Mouse (Mus musculus): ENCODE data around the gene Pacs1. TPM values are rescaled to one million over a fixed set of nuclear protein-coding genes. Genes with fewer than 3 reads are reported as not detected.

The Pacs1 gene
- polyA plus RNA-seq, 1 experiment from 2014 or later, result 3.3 TPM

GRCm38 (mm10) chr19:5083961-5084833 is 188.7 kb downstream of the Pacs1 start:
- Histone ChIP-seq H3K27ac (ENCODE audit: low read depth) (no peak overlapping the region), H3K9ac (replicated peaks) (no peak overlapping the region), H3K4me2 (ENCODE audit: low read depth, low read length) (no peak overlapping the region; the same call in 1 of the 2 replicates), H3K9me3 (ENCODE audit: low read length) (no peaks in the 10 kb centered on the region), H3K36me3 (replicated peaks; ENCODE audit: insufficient read depth, low read length) (no peaks in the 10 kb centered on the region), H3K27me3 (ENCODE audit: insufficient read depth, low read length) (peaks cover 65% of the 10 kb centered on the region), H3K4me1 (ENCODE audit: insufficient read depth) (peaks cover 22% of the 10 kb centered on the region), H3K4me3 (ENCODE audit: low read depth, low read length) (peak overlapping the region; percentile 56; the same call in 1 of the 2 replicates)
- no peak for ATAC-seq
- no peak for DNase-seq
- no peak for TF ChIP-seq EP300 (IDR thresholded peaks at IDR 0.05; ENCODE audit: low read depth)
- no peak for TF ChIP-seq CTCF (IDR thresholded peaks at IDR 0.05; ENCODE audit: low read depth)
- 57% methylated on average over 3 of the region's 3 CpGs for WGBS (ENCODE audit: insufficient replicate concordance)

Small RNA genes within 50 kb of the gene (microRNA-seq; reads per million reads assigned to microRNA genes)
- gene Gm27468, result not detected

Other genes with a start within 250 kb of the Pacs1 start
- 0.87 and 1.0 TPM in 2 replicates for gene Slc29a2, start 249.3 kb downstream of the Pacs1 start, polyA plus RNA-seq (2015; fragmentation: Nextera tagmentation; extraction: Ambion mirVana)
- gene B4gat1, start 234.3 kb downstream of the Pacs1 start, polyA plus RNA-seq (2015; fragmentation: Nextera tagmentation; extraction: Ambion mirVana), result 11.7 and 12.4 TPM in 2 replicates
- gene AC124502.3, start 234.2 kb downstream of the Pacs1 start, polyA plus RNA-seq (2015; fragmentation: Nextera tagmentation; extraction: Ambion mirVana), result 0.19 and 0.31 TPM in 2 replicates
- 20.7 and 22.6 TPM in 2 replicates for gene Brms1, start 231.8 kb downstream of the Pacs1 start, polyA plus RNA-seq (2015; fragmentation: Nextera tagmentation; extraction: Ambion mirVana)
- 0.21 and 0.36 TPM in 2 replicates for gene Rin1, start 222.6 kb downstream of the Pacs1 start, polyA plus RNA-seq (2015; fragmentation: Nextera tagmentation; extraction: Ambion mirVana)
- gene Cd248, start 205.0 kb downstream of the Pacs1 start, polyA plus RNA-seq (2015; fragmentation: Nextera tagmentation; extraction: Ambion mirVana), result 2.0 and 2.4 TPM in 2 replicates
- gene Tmem151a, start 187.6 kb downstream of the Pacs1 start, polyA plus RNA-seq (2015; fragmentation: Nextera tagmentation; extraction: Ambion mirVana), result 0.79 and 0.96 TPM in 2 replicates
- 84.0 and 87.5 TPM in 2 replicates for gene Yif1a, start 184.6 kb downstream of the Pacs1 start, polyA plus RNA-seq (2015; fragmentation: Nextera tagmentation; extraction: Ambion mirVana)
- 0.15 and 0.18 TPM in 2 replicates for gene Cnih2, start 174.6 kb downstream of the Pacs1 start, polyA plus RNA-seq (2015; fragmentation: Nextera tagmentation; extraction: Ambion mirVana)
- 86.0 and 90.6 TPM in 2 replicates for gene Rab1b, start 166.0 kb downstream of the Pacs1 start, polyA plus RNA-seq (2015; fragmentation: Nextera tagmentation; extraction: Ambion mirVana)
- gene Klc2, start 154.6 kb downstream of the Pacs1 start, polyA plus RNA-seq (2015; fragmentation: Nextera tagmentation; extraction: Ambion mirVana), result 1.3 and 1.5 TPM in 2 replicates
- 80.7 and 93.7 TPM in 2 replicates for gene Sf3b2, start 22.3 kb upstream of the Pacs1 start, polyA plus RNA-seq (2015; fragmentation: Nextera tagmentation; extraction: Ambion mirVana)
- gene Gal3st3, start 25.2 kb upstream of the Pacs1 start, polyA plus RNA-seq (2015; fragmentation: Nextera tagmentation; extraction: Ambion mirVana), result not detected in 2 replicates
- not detected in 2 replicates for gene Catsper1, start 62.6 kb upstream of the Pacs1 start, polyA plus RNA-seq (2015; fragmentation: Nextera tagmentation; extraction: Ambion mirVana)
- not detected in 2 replicates for gene Cst6, start 76.5 kb upstream of the Pacs1 start, polyA plus RNA-seq (2015; fragmentation: Nextera tagmentation; extraction: Ambion mirVana)
- gene Eif1ad, start 93.6 kb upstream of the Pacs1 start, polyA plus RNA-seq (2015; fragmentation: Nextera tagmentation; extraction: Ambion mirVana), result 19.3 and 25.0 TPM in 2 replicates
- gene Banf1, start 94.0 kb upstream of the Pacs1 start, polyA plus RNA-seq (2015; fragmentation: Nextera tagmentation; extraction: Ambion mirVana), result 158 and 164 TPM in 2 replicates
- gene Sart1, start 115.6 kb upstream of the Pacs1 start, polyA plus RNA-seq (2015; fragmentation: Nextera tagmentation; extraction: Ambion mirVana), result 20.8 and 24.0 TPM in 2 replicates
- gene Tsga10ip, start 129.4 kb upstream of the Pacs1 start, polyA plus RNA-seq (2015; fragmentation: Nextera tagmentation; extraction: Ambion mirVana), result 0.14 TPM in 1 of 2 replicates, not detected in the other
- 71.5 and 74.2 TPM in 2 replicates for gene Drap1, start 151.9 kb upstream of the Pacs1 start, polyA plus RNA-seq (2015; fragmentation: Nextera tagmentation; extraction: Ambion mirVana)
- 15.8 and 16.1 TPM in 2 replicates for gene AI837181, start 152.0 kb upstream of the Pacs1 start, polyA plus RNA-seq (2015; fragmentation: Nextera tagmentation; extraction: Ambion mirVana)
- not detected in 2 replicates for gene Fosl1, start 174.4 kb upstream of the Pacs1 start, polyA plus RNA-seq (2015; fragmentation: Nextera tagmentation; extraction: Ambion mirVana)
- gene Ccdc85b, start 184.8 kb upstream of the Pacs1 start, polyA plus RNA-seq (2015; fragmentation: Nextera tagmentation; extraction: Ambion mirVana), result 1.6 and 2.1 TPM in 2 replicates
- gene Fibp, start 187.5 kb upstream of the Pacs1 start, polyA plus RNA-seq (2015; fragmentation: Nextera tagmentation; extraction: Ambion mirVana), result 35.6 and 35.7 TPM in 2 replicates
- gene Ctsw, start 195.4 kb upstream of the Pacs1 start, polyA plus RNA-seq (2015; fragmentation: Nextera tagmentation; extraction: Ambion mirVana), result 1.4 and 1.9 TPM in 2 replicates
- gene Efemp2, start 200.8 kb upstream of the Pacs1 start, polyA plus RNA-seq (2015; fragmentation: Nextera tagmentation; extraction: Ambion mirVana), result 8.1 and 9.2 TPM in 2 replicates
- gene Mus81, start 215.3 kb upstream of the Pacs1 start, polyA plus RNA-seq (2015; fragmentation: Nextera tagmentation; extraction: Ambion mirVana), result 8.6 and 11.9 TPM in 2 replicates
- 841 and 843 TPM in 2 replicates for gene Cfl1, start 217.3 kb upstream of the Pacs1 start, polyA plus RNA-seq (2015; fragmentation: Nextera tagmentation; extraction: Ambion mirVana)
- gene 1700020D05Rik, start 230.7 kb upstream of the Pacs1 start, polyA plus RNA-seq (2015; fragmentation: Nextera tagmentation; extraction: Ambion mirVana), result not detected in 2 replicates
- gene Snx32, start 237.4 kb upstream of the Pacs1 start, polyA plus RNA-seq (2015; fragmentation: Nextera tagmentation; extraction: Ambion mirVana), result 2.6 and 3.0 TPM in 2 replicates